22 mouse cellular contexts compared by ENCODE assay signal in genomic region chr3:149462121-149462541, GRCm38 (mm10).
DNase-seq lines count a peak whose midpoint lies in the region; ATAC-seq lines count a peak whose summit lies in the region.
"Had no signal": no experiment of that assay in that cellular context is flagged by ENCODE, and none has a peak within 500 bp of the region (broad histone marks: within the 10 kb centered on the region; RNA-seq: fewer than 3 reads in every experiment).

No protein-coding gene starts in this region.

- no peak overlapping the region for H3K4me3 ChIP-seq in hindbrain, embryonic 12.5 days
- no peak overlapping the region for H3K4me3 ChIP-seq in hindbrain, embryonic 16.5 days (ENCODE audit: low read length)
- no peak overlapping the region for H3K4me3 ChIP-seq in hindbrain, embryonic 13.5 days
- no peak overlapping the region for H3K4me3 ChIP-seq in neural tube, embryonic 14.5 days (ENCODE audit: low read depth, low read length)
- H3K4me3 ChIP-seq: embryonic facial prominence, embryonic 15.5 days; forebrain, embryonic 15.5 days; heart, embryonic 10.5 days; intestine, embryonic 15.5 days; layer of hippocampus, adult 2 months; limb, embryonic 13.5 days; liver, embryonic 13.5 days had no signal

- H3K4me2 ChIP-seq in hindbrain, embryonic 12.5 days (replicated peaks): no peak overlapping the region
- no peak overlapping the region for H3K4me2 ChIP-seq in hindbrain, embryonic 16.5 days (ENCODE audit: low read length)
- no peak overlapping the region for H3K4me2 ChIP-seq in hindbrain, embryonic 13.5 days
- H3K4me2 ChIP-seq in neural tube, embryonic 14.5 days (ENCODE audit: low read depth, low read length): no peak overlapping the region
- H3K4me2 ChIP-seq: embryonic facial prominence, embryonic 15.5 days; forebrain, embryonic 15.5 days; intestine, embryonic 15.5 days; limb, embryonic 13.5 days; liver, embryonic 13.5 days; lung, embryonic 14.5 days had no signal

- WGBS in hindbrain, embryonic 12.5 days: 43% methylated on average over 2 of the region's 2 CpGs
- 32% methylated on average over 2 of the region's 2 CpGs for WGBS in hindbrain, embryonic 16.5 days
- WGBS in hindbrain, embryonic 13.5 days: 36% methylated on average over 2 of the region's 2 CpGs
- WGBS in neural tube, embryonic 14.5 days: 15% methylated on average over 2 of the region's 2 CpGs

- H3K9ac ChIP-seq in hindbrain, embryonic 12.5 days: no peak overlapping the region
- H3K9ac ChIP-seq in hindbrain, embryonic 16.5 days (ENCODE audit: low read depth, low read length): no peak overlapping the region
- no peak overlapping the region for H3K9ac ChIP-seq in hindbrain, embryonic 13.5 days
- no peak overlapping the region for H3K9ac ChIP-seq in neural tube, embryonic 14.5 days (replicated peaks; ENCODE audit: low read depth, low read length)
- H3K9ac ChIP-seq: embryonic facial prominence, embryonic 15.5 days; forebrain, embryonic 15.5 days; intestine, embryonic 15.5 days; limb, embryonic 13.5 days; liver, embryonic 13.5 days; lung, embryonic 14.5 days had no signal

- H3K36me3 ChIP-seq in hindbrain, embryonic 12.5 days: no peaks in the 10 kb centered on the region
- no peaks in the 10 kb centered on the region for H3K36me3 ChIP-seq in hindbrain, embryonic 16.5 days (ENCODE audit: control insufficient read depth, insufficient read depth, low read length)
- no peaks in the 10 kb centered on the region for H3K36me3 ChIP-seq in hindbrain, embryonic 13.5 days
- no peaks in the 10 kb centered on the region for H3K36me3 ChIP-seq in neural tube, embryonic 14.5 days (ENCODE audit: control insufficient read depth, insufficient read depth, low read length)
- H3K36me3 ChIP-seq: embryonic facial prominence, embryonic 15.5 days; forebrain, embryonic 15.5 days; heart, embryonic 10.5 days; intestine, embryonic 15.5 days; limb, embryonic 13.5 days; liver, embryonic 13.5 days had no signal

- H3K9me3 ChIP-seq in hindbrain, embryonic 12.5 days (replicated peaks): no peaks in the 10 kb centered on the region
- no peaks in the 10 kb centered on the region for H3K9me3 ChIP-seq in hindbrain, embryonic 16.5 days (ENCODE audit: control insufficient read depth, low read length)
- H3K9me3 ChIP-seq in hindbrain, embryonic 13.5 days: no peaks in the 10 kb centered on the region
- no peaks in the 10 kb centered on the region for H3K9me3 ChIP-seq in neural tube, embryonic 14.5 days (ENCODE audit: control insufficient read depth, low read length)
- H3K9me3 ChIP-seq: embryonic facial prominence, embryonic 15.5 days; forebrain, embryonic 15.5 days; heart, embryonic 10.5 days; intestine, embryonic 15.5 days; limb, embryonic 13.5 days; liver, embryonic 13.5 days had no signal

- H3K27ac ChIP-seq in hindbrain, embryonic 12.5 days: no peak overlapping the region
- no peak overlapping the region for H3K27ac ChIP-seq in hindbrain, embryonic 16.5 days (ENCODE audit: low read depth, low read length)
- H3K27ac ChIP-seq in hindbrain, embryonic 13.5 days: no peak overlapping the region
- H3K27ac ChIP-seq in neural tube, embryonic 14.5 days (ENCODE audit: low read depth, low read length): no peak overlapping the region
- H3K27ac ChIP-seq: embryonic facial prominence, embryonic 15.5 days; forebrain, embryonic 15.5 days; heart, embryonic 10.5 days; intestine, embryonic 15.5 days; layer of hippocampus, adult 2 months; limb, embryonic 13.5 days; liver, embryonic 13.5 days had no signal

- peak; percentile 74; the same call in 1 of the 2 replicates for ATAC-seq in hindbrain, embryonic 12.5 days (ENCODE audit: low FRiP score)
- ATAC-seq in hindbrain, embryonic 16.5 days: no peak
- peak; percentile 49; the same call in 1 of the 2 replicates for ATAC-seq in hindbrain, embryonic 13.5 days (ENCODE audit: low FRiP score)
- 0 out of 2 replicates have a peak, but pooled peaks have one; percentile 21 for ATAC-seq in neural tube, embryonic 14.5 days (ENCODE audit: low read depth)
- ATAC-seq: forebrain, embryonic 15.5 days; intestine, embryonic 15.5 days had no signal

- H3K4me1 ChIP-seq in hindbrain, embryonic 12.5 days: peaks cover 3% of the 10 kb centered on the region; the same call in 1 of the 2 replicates
- H3K4me1 ChIP-seq in hindbrain, embryonic 16.5 days (ENCODE audit: control insufficient read depth, insufficient read depth, low read depth, low read length): no peaks in the 10 kb centered on the region
- H3K4me1 ChIP-seq in hindbrain, embryonic 13.5 days (replicated peaks): peaks cover 6% of the 10 kb centered on the region; the same call in 1 of the 2 replicates
- H3K4me1 ChIP-seq in neural tube, embryonic 14.5 days (ENCODE audit: control insufficient read depth, insufficient read depth, low read length): no peaks in the 10 kb centered on the region
- H3K4me1 ChIP-seq: embryonic facial prominence, embryonic 15.5 days; forebrain, embryonic 15.5 days; heart, embryonic 10.5 days; intestine, embryonic 15.5 days; limb, embryonic 13.5 days; liver, embryonic 13.5 days had no signal

- peak; percentile 58 for DNase-seq in embryo, embryonic 10 days (ENCODE audit: low spot score)
- no peak for DNase-seq in thymus, adult 18-20 months
- no peak for DNase-seq in right cerebral cortex, postnatal 25 days
- DNase-seq: adrenal gland, postnatal 36 days; cerebellum, adult 11-12 months; cerebellum, postnatal 10 days; kidney, adult 8-10 months; kidney, postnatal 25 days; layer of hippocampus, postnatal 36 days; liver, embryonic 13.5 days; lung, embryonic 14.5 days; lung, postnatal 36 days had no signal

- H3K27me3 ChIP-seq in hindbrain, embryonic 12.5 days: no peaks in the 10 kb centered on the region
- no peaks in the 10 kb centered on the region for H3K27me3 ChIP-seq in hindbrain, embryonic 16.5 days (replicated peaks; ENCODE audit: control insufficient read depth, insufficient read depth, low read length)
- no peaks in the 10 kb centered on the region for H3K27me3 ChIP-seq in hindbrain, embryonic 13.5 days
- no peaks in the 10 kb centered on the region for H3K27me3 ChIP-seq in neural tube, embryonic 14.5 days (ENCODE audit: control insufficient read depth, insufficient read depth, low read length)
- H3K27me3 ChIP-seq: embryonic facial prominence, embryonic 15.5 days; forebrain, embryonic 15.5 days; intestine, embryonic 15.5 days; limb, embryonic 13.5 days; liver, embryonic 13.5 days had no signal
